Mouse (Mus musculus) heart, adult 2 months (tissue): Measurements from ENCODE around the gene Ireb2.
"Not testable (repeated sequence)": the region's sequence is repeated elsewhere in the genome, so short reads cannot be mapped to it uniquely, and the experiment has no call there.

Source experiments
- CTCF ChIP-seq: fragments of 200-600 bp; IDR thresholded peaks from 2 replicates; pipeline ENCODE4 v1.8.1; 2022; ENCODE audit warnings: antibody characterized with exemption, mild to moderate bottlenecking, moderate library complexity
- EP300 ChIP-seq: fragments of 200-500 bp; IDR thresholded peaks from 2 replicates; pipeline ENCODE4 v1.6.1; 2011; ENCODE audit warnings: low read depth, low read length, control low read depth; ENCODE audit not compliant: insufficient read depth
- POLR2A ChIP-seq: fragments of 200-500 bp; IDR thresholded peaks from 2 replicates; pipeline ENCODE4 v1.6.1; 2011; ENCODE audit warnings: mild to moderate bottlenecking, low read depth, low read length, control low read depth; ENCODE audit not compliant: insufficient read depth

- TF ChIP-seq CTCF, POLR2A, EP300: not testable (repeated sequence)
Observed at GRCm38 (mm10) chr9:54835951-54836717, 27.5 kb upstream of the Ireb2 start.
